Mouse (Mus musculus): ENCODE results near the gene Mtch1.

Mtch1 gene

GRCm38 (mm10) chr17:29305058-29305806 lies 42.5 kb downstream of the Mtch1 start:
- DNase-seq = peak; percentile 60

GRCm38 (mm10) chr17:29304376-29305057 lies 43.2 kb downstream of the Mtch1 start:
- DNase-seq = no peak

- no peak for DNase-seq
Observed at GRCm38 (mm10) chr17:29303856-29304255, 43.9 kb downstream of the Mtch1 start.

GRCm38 (mm10) chr17:29303087-29303486 lies 44.6 kb downstream of the Mtch1 start:
- DNase-seq = no peak

- no peak for DNase-seq
Observed at GRCm38 (mm10) chr17:29302149-29302548, 45.6 kb downstream of the Mtch1 start.

GRCm38 (mm10) chr17:29301421-29301820 lies 46.3 kb downstream of the Mtch1 start:
- DNase-seq = no peak

- DNase-seq = no peak
Observed at GRCm38 (mm10) chr17:29300926-29301325, 46.8 kb downstream of the Mtch1 start.

GRCm38 (mm10) chr17:29299282-29299681 lies 48.5 kb downstream of the Mtch1 start:
- no peak for DNase-seq

- no peak for DNase-seq
Observed at GRCm38 (mm10) chr17:29297813-29298212, 49.9 kb downstream of the Mtch1 start.

- no peak for DNase-seq
Observed at GRCm38 (mm10) chr17:29297321-29297720, 50.4 kb downstream of the Mtch1 start.

GRCm38 (mm10) chr17:29295835-29296234 lies 51.9 kb downstream of the Mtch1 start:
- DNase-seq = no peak

- no peak for DNase-seq
Observed at GRCm38 (mm10) chr17:29293807-29294605, 53.7 kb downstream of the Mtch1 start.

GRCm38 (mm10) chr17:29292996-29293395 lies 54.7 kb downstream of the Mtch1 start:
- DNase-seq = no peak

GRCm38 (mm10) chr17:29291793-29292192 lies 55.9 kb downstream of the Mtch1 start:
- no peak for DNase-seq

- no peak for DNase-seq
Observed at GRCm38 (mm10) chr17:29282216-29282952, 65.3 kb downstream of the Mtch1 start.
